In genomic region chr4:54613611-54614010, GRCm38 (mm10) we compare ENCODE assay signal across 13 mouse cellular contexts.
DNase-seq lines count a peak whose midpoint lies in the region; ATAC-seq lines count a peak whose summit lies in the region.
"Had no signal": no experiment of that assay in that cellular context is flagged by ENCODE, and none has a peak within 500 bp of the region (broad histone marks: within the 10 kb centered on the region; RNA-seq: fewer than 3 reads in every experiment).

No protein-coding gene starts in this region.

- peak; percentile 25 for DNase-seq in hindbrain, embryonic 10.5 days (ENCODE audit: low spot score)
- DNase-seq in embryo, embryonic 10.5 days (ENCODE audit: low spot score), result peak; percentile 31
- peak; percentile 51 for DNase-seq in kidney, adult 18-20 months
- DNase-seq in kidney, postnatal 25 days, result peak; percentile 56 to 81
- DNase-seq in left cerebral cortex, postnatal 14 days (ENCODE audit: low spot score in 2 of 2), result no peak
- DNase-seq: adrenal gland, postnatal 25 days; liver, postnatal 0 days had no signal

- no peak for ATAC-seq in hindbrain, embryonic 12.5 days (ENCODE audit: low FRiP score)
- no peak for ATAC-seq in monocyte, adult 5-6 weeks (replicated peaks; ENCODE audit: insufficient number of reproducible peaks, low FRiP score, low TSS enrichment, poor library complexity, severe bottlenecking)
- ATAC-seq: hindbrain, postnatal 0 days; liver, postnatal 0 days had no signal

- 11% methylated on average over 2 of the region's 2 CpGs for WGBS in hindbrain, embryonic 10.5 days
- WGBS in hindbrain, embryonic 12.5 days, result 15% methylated on average over 2 of the region's 2 CpGs

- no peaks in the 10 kb centered on the region for H3K36me3 ChIP-seq in hindbrain, embryonic 10.5 days
- H3K36me3 ChIP-seq in hindbrain, embryonic 12.5 days, result no peaks in the 10 kb centered on the region
- H3K36me3 ChIP-seq: embryonic facial prominence, embryonic 15.5 days; G1E had no signal

- H3K4me1 ChIP-seq in hindbrain, embryonic 10.5 days (replicated peaks), result peaks cover 41% of the 10 kb centered on the region
- peaks cover 16% of the 10 kb centered on the region for H3K4me1 ChIP-seq in hindbrain, embryonic 12.5 days
- H3K4me1 ChIP-seq: embryonic facial prominence, embryonic 15.5 days had no signal

- H3K27ac ChIP-seq in hindbrain, embryonic 10.5 days, result peak overlapping the region; percentile 92; the same call in 1 of the 2 replicates
- H3K27ac ChIP-seq in hindbrain, embryonic 12.5 days, result no peak overlapping the region
- H3K27ac ChIP-seq: embryonic facial prominence, embryonic 15.5 days; hindbrain, postnatal 0 days; layer of hippocampus, adult 2 months had no signal

- no peak overlapping the region for H3K4me2 ChIP-seq in hindbrain, embryonic 12.5 days (replicated peaks)
- H3K4me2 ChIP-seq: embryonic facial prominence, embryonic 15.5 days had no signal

- no peak overlapping the region for H3K4me3 ChIP-seq in hindbrain, embryonic 10.5 days
- no peak overlapping the region for H3K4me3 ChIP-seq in hindbrain, embryonic 12.5 days
- H3K4me3 ChIP-seq: embryonic facial prominence, embryonic 15.5 days; layer of hippocampus, adult 2 months had no signal

- no peaks in the 10 kb centered on the region for H3K9me3 ChIP-seq in hindbrain, embryonic 10.5 days
- H3K9me3 ChIP-seq in hindbrain, embryonic 12.5 days (replicated peaks), result peaks cover 5% of the 10 kb centered on the region; the same call in 1 of the 2 replicates
- H3K9me3 ChIP-seq: embryonic facial prominence, embryonic 15.5 days had no signal

- H3K9ac ChIP-seq in hindbrain, embryonic 12.5 days, result no peak overlapping the region
- H3K9ac ChIP-seq: embryonic facial prominence, embryonic 15.5 days; liver, postnatal 0 days had no signal

- H3K27me3 ChIP-seq in hindbrain, embryonic 10.5 days (ENCODE audit: insufficient read depth, poor library complexity, severe bottlenecking), result no peaks in the 10 kb centered on the region
- H3K27me3 ChIP-seq in hindbrain, embryonic 12.5 days, result no peaks in the 10 kb centered on the region
- H3K27me3 ChIP-seq: embryonic facial prominence, embryonic 15.5 days had no signal

- intact Hi-C loops in left cerebral cortex, postnatal 14 days (cut with DNase I), result no loop called here

Comparison
In these comparisons a context has a peak if more than half of its experiments do, and no peak if none do; other contexts are left out.
1. DNase-seq: peak in hindbrain, embryonic 10.5 days (single experiment), embryo, embryonic 10.5 days (single experiment), kidney, adult 18-20 months (single experiment) and kidney, postnatal 25 days (2 of 2); none in left cerebral cortex, postnatal 14 days (0 of 2).